Mouse (Mus musculus) liver, embryonic 11.5 days (tissue): ENCODE data around the gene Bpifc. TPM values are rescaled to one million over a fixed set of nuclear protein-coding genes. Genes with fewer than 3 reads are reported as not detected.

Experiments
- ATAC-seq: fragments of 200-750 bp; cut with Nextera tagmentation; replicated peaks from 2 replicates; pipeline ENCODE4 v1.8.0; 2017; ENCODE audit warnings: moderate number of reproducible peaks, mild to moderate bottlenecking, moderate TSS enrichment, moderate library complexity; ENCODE audit not compliant: low FRiP score
- DNase-seq: peaks from one replicate; pipeline ENCODE4 v3.0.0-alpha.2; 2017; ENCODE audit warnings: low spot score
- H3K27ac ChIP-seq: fragments of 300-500 bp; sonication (generic); 2 replicates; pipeline ENCODE4 v1.5.1; 2014; ENCODE audit warnings: mild to moderate bottlenecking, low read depth, low read length, control low read depth
- H3K27me3 ChIP-seq: fragments of 300-500 bp; sonication (generic); replicated peaks from 2 replicates; pipeline ENCODE4 v1.6.1; 2014; ENCODE audit warnings: low read length, mixed read lengths; ENCODE audit not compliant: control insufficient read depth, insufficient read depth
- H3K36me3 ChIP-seq: fragments of 300-500 bp; sonication (generic); 2 replicates; pipeline ENCODE4 v1.6.1; 2014; ENCODE audit warnings: mild to moderate bottlenecking, low read length, moderate library complexity, mixed read lengths; ENCODE audit not compliant: control insufficient read depth, insufficient read depth
- H3K4me1 ChIP-seq: fragments of 300-500 bp; sonication (generic); replicated peaks from 2 replicates; pipeline ENCODE4 v1.6.1; 2014; ENCODE audit warnings: low read length, mixed read lengths; ENCODE audit not compliant: control insufficient read depth, insufficient read depth
- H3K4me2 ChIP-seq: fragments of 300-500 bp; sonication (generic); 2 replicates; pipeline ENCODE4 v1.6.1; 2014; ENCODE audit warnings: mild to moderate bottlenecking, control low read depth, moderate library complexity
- H3K4me3 ChIP-seq: fragments of 300-500 bp; sonication (generic); 2 replicates; pipeline ENCODE4 v1.5.1; 2014; ENCODE audit warnings: low read depth, low read length, control low read depth
- H3K9ac ChIP-seq: fragments of 300-500 bp; sonication (generic); 2 replicates; pipeline ENCODE4 v1.6.1; 2014; ENCODE audit warnings: low read depth, low read length, control low read depth
- H3K9me3 ChIP-seq: fragments of 300-500 bp; sonication (generic); 2 replicates; pipeline ENCODE4 v1.6.1; 2016; ENCODE audit warnings: low read length, inconsistent platforms, mixed read lengths; ENCODE audit not compliant: control insufficient read depth
- WGBS: fragments of 180-500 bp; shearing (Covaris S2); extraction: QIAGEN DNeasy Blood & Tissue Kit; methylation state at CpG from one replicate; pipeline ENCODE4 v1.1.7; 2014; 5-methylcytosine and 5-hydroxymethylcytosine counted together
- polyA plus RNA-seq: library from polyadenylated mRNA; unstranded; fragments of >200 nt; fragmentation: Nextera tagmentation; extraction: Ambion mirVana; gene quantifications from 2 replicates; pipeline ENCODE4 v1.2.1, GENCODE M21; 2014

Gene Bpifc
- polyA plus RNA-seq, 1 experiment from 2014 or later = not detected

GRCm38 (mm10) chr10:86000447-86000846, 11.2 kb downstream of the Bpifc start:
- Histone ChIP-seq H3K27me3 (no peaks in the 10 kb centered on the region), H3K9ac (no peak overlapping the region), H3K4me3 (no peak overlapping the region), H3K4me1 (no peaks in the 10 kb centered on the region), H3K4me2 (no peak overlapping the region), H3K27ac (no peak overlapping the region), H3K9me3 (no peaks in the 10 kb centered on the region), H3K36me3 (no peaks in the 10 kb centered on the region)
- no peak for ATAC-seq
- DNase-seq = no peak
- WGBS = 85% methylated on average over 4 of the region's 4 CpGs

- Histone ChIP-seq H3K27ac (no peak overlapping the region), H3K9ac (no peak overlapping the region), H3K4me2 (no peak overlapping the region), H3K4me3 (no peak overlapping the region), H3K36me3 (no peaks in the 10 kb centered on the region), H3K9me3 (no peaks in the 10 kb centered on the region), H3K4me1 (no peaks in the 10 kb centered on the region), H3K27me3 (no peaks in the 10 kb centered on the region)
- DNase-seq (no peak), ATAC-seq (no peak)
- WGBS = 70% methylated on average over 5 of the region's 5 CpGs
Measured at GRCm38 (mm10) chr10:85994543-85995104, 17.1 kb downstream of the Bpifc start.

- Histone ChIP-seq H3K27me3 (no peaks in the 10 kb centered on the region), H3K4me3 (no peak overlapping the region), H3K4me1 (no peaks in the 10 kb centered on the region), H3K9ac (no peak overlapping the region), H3K4me2 (no peak overlapping the region), H3K27ac (no peak overlapping the region), H3K36me3 (no peaks in the 10 kb centered on the region), H3K9me3 (no peaks in the 10 kb centered on the region)
- no peak for ATAC-seq
- DNase-seq = no peak
- 82% methylated on average over 9 of the region's 9 CpGs for WGBS
Measured at GRCm38 (mm10) chr10:85993836-85994235, 17.9 kb downstream of the Bpifc start.

GRCm38 (mm10) chr10:85992412-85992811, 19.3 kb downstream of the Bpifc start:
- no peak overlapping the region for H3K4me3 ChIP-seq
- DNase-seq (no peak), ATAC-seq (no peak)
- no peaks in the 10 kb centered on the region for H3K27me3 ChIP-seq
- no peaks in the 10 kb centered on the region for H3K36me3 ChIP-seq
- no peaks in the 10 kb centered on the region for H3K4me1 ChIP-seq
- WGBS = 51% methylated on average over 4 of the region's 4 CpGs
- H3K27ac ChIP-seq = no peak overlapping the region
- H3K9ac ChIP-seq = no peak overlapping the region
- no peaks in the 10 kb centered on the region for H3K9me3 ChIP-seq
- no peak overlapping the region for H3K4me2 ChIP-seq

GRCm38 (mm10) chr10:85989412-85990115, 22.1 kb downstream of the Bpifc start:
- Histone ChIP-seq H3K36me3 (no peaks in the 10 kb centered on the region), H3K4me3 (no peak overlapping the region), H3K4me1 (no peaks in the 10 kb centered on the region), H3K9ac (no peak overlapping the region), H3K27ac (no peak overlapping the region), H3K9me3 (no peaks in the 10 kb centered on the region), H3K4me2 (no peak overlapping the region), H3K27me3 (no peaks in the 10 kb centered on the region)
- 62% methylated on average over 6 of the region's 6 CpGs for WGBS
- ATAC-seq (no peak), DNase-seq (no peak)

- Histone ChIP-seq H3K9me3 (no peaks in the 10 kb centered on the region), H3K4me3 (no peak overlapping the region), H3K9ac (no peak overlapping the region), H3K4me1 (no peaks in the 10 kb centered on the region), H3K27me3 (no peaks in the 10 kb centered on the region), H3K4me2 (no peak overlapping the region), H3K36me3 (no peaks in the 10 kb centered on the region), H3K27ac (no peak overlapping the region)
- DNase-seq = no peak
- WGBS = 79% methylated on average over 4 of the region's 4 CpGs
- no peak for ATAC-seq
Measured at GRCm38 (mm10) chr10:85972915-85973314, 38.8 kb downstream of the Bpifc start.

GRCm38 (mm10) chr10:85971826-85972225, 39.9 kb downstream of the Bpifc start:
- Histone ChIP-seq H3K36me3 (no peaks in the 10 kb centered on the region), H3K4me3 (no peak overlapping the region), H3K27me3 (no peaks in the 10 kb centered on the region), H3K4me1 (no peaks in the 10 kb centered on the region), H3K9ac (no peak overlapping the region), H3K27ac (no peak overlapping the region), H3K4me2 (no peak overlapping the region), H3K9me3 (no peaks in the 10 kb centered on the region)
- DNase-seq (no peak), ATAC-seq (no peak)
- 84% methylated on average over 9 of the region's 9 CpGs for WGBS

- Histone ChIP-seq H3K4me3 (no peak overlapping the region), H3K9ac (no peak overlapping the region), H3K4me1 (no peaks in the 10 kb centered on the region), H3K4me2 (no peak overlapping the region), H3K27ac (no peak overlapping the region), H3K9me3 (no peaks in the 10 kb centered on the region), H3K27me3 (no peaks in the 10 kb centered on the region), H3K36me3 (no peaks in the 10 kb centered on the region)
- 46% methylated on average over 8 of the region's 8 CpGs for WGBS
- DNase-seq (no peak), ATAC-seq (no peak)
Measured at GRCm38 (mm10) chr10:85969894-85970620, 41.6 kb downstream of the Bpifc start.
